Mouse (Mus musculus): ENCODE data around the gene Sh3yl1. TPM values are rescaled to one million over a fixed set of nuclear protein-coding genes. Genes with fewer than 3 reads are reported as not detected.
A peak's percentile ranks its signal among the peaks of the same experiment; 100 is the strongest.

The Sh3yl1 gene
- total RNA-seq, 2 experiments from 2014 or later = 0.59 to 1.1 TPM

DNA sequence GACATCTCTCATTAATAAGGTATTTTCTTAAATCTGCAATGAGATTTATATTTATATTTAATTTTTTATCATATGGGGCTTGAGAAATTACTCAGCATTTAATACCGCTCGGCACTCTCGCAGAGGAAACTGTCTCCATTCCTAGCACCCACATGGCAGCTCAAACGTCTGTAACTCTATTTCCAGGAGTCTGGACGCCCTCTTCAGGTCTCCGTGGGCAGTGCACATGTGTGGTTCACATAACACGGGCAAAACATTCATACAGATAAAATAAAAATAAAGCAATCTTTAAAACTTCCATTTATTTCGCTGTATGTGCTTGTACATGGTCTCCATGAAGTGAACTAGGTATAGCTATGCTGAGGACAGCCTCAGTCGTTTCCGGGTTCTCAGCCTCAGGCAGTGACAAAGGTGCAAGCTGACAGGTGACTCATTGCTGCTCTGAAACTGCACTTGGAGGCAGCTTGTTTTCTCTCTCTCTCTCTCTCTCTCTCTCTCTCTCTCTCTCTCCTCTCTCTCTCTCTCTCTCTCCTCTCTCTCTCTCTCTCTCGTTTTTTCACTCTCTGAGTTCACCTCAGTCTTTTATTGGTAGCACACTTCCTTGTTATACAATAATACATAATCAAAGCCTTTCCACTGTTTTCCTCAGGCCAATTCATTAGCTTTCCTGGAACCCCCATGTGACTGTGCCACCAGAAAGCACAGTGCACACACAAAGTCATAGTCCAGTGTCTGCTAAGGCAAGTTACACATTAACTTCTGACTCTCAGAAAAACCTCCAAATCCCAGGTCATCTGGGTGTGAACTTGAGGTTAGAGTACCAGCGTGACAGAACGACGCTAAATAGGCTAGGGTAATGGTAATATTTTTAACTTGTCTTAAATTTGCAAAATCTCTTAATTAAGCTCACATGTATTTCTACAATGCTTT is 31.9 kb downstream of the Sh3yl1 start:
- no peak for DNase-seq (ENCODE audit: low spot score)

DNA sequence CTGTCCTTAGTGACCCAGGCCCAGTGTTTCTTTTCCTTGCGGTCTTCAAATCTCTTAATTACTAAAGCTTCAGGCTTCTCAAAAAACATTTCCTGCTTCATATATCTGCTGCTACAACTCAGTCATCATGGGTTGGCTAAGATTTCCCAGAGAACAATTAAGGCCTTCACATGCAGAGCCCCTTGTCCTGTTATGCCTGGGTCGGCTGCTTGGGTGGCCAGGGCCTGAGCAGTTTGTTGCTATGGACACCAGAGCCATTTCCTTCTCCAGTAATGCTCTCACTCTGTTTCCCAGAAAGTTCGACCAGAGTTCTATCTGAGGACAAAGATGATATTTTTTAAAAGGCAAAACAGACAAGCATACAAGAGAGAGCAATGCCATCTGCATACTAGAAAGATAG is 32.7 kb downstream of the Sh3yl1 start:
- DNase-seq (ENCODE audit: low spot score) = no peak

DNA sequence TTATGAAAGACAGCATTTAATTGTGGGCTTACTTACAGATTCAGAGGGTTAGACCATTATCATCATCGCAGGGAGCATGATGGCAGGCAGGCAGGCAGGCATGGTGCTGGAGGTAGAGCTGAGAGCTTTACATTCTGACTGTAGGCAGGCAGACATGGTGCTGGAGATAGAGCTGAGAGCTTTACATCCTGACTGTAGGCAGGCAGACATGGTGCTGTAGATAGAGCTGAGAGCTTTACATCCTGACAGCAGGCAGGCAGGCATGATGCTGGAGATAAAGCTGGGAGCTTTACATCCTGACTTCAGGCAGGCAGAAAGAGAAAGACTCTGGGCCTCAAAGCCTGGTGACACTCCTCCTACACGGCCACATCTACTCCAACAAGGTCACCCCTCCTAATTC is 59.2 kb downstream of the Sh3yl1 start:
- DNase-seq (ENCODE audit: low spot score) = no peak

DNA sequence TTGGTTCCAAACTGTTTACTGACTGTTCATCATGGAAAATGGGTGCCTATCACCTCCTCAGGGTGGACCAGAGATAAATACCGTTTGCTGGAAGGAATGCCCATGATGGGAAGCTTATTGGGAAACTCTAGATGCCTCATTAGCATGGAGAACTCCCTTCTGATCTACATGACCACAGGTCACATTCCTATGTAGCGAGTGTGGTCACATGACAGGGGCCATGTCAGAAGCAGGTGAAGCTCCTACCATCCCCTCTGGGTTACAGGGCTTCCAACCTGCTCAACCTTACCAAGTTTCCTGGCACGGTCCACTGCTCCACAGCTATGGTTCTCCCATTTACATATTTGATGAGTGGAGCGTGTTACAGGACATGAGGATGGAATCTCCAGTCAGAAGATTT is 92.3 kb downstream of the Sh3yl1 start:
- DNase-seq (ENCODE audit: low spot score) = no peak

DNA sequence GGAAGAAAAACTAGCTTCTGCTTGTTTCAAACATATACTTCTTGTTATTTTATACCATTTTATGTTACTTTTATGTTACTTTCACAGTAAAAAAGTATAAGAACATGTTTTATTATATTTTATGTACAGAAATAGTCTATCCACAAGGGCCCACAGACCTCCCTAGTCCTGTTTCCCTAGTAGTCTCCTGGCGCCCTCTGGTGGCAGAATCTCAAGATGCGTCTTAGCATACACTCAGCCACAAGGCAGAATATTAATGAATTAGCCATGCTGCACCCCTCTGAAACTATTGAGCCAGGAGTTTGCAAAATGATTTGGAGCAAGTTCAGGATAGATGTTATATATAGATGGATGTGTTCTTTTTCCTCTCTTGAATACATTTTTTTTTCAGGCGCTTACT is 93.5 kb downstream of the Sh3yl1 start:
- DNase-seq (ENCODE audit: low spot score) = peak; percentile 40

DNA sequence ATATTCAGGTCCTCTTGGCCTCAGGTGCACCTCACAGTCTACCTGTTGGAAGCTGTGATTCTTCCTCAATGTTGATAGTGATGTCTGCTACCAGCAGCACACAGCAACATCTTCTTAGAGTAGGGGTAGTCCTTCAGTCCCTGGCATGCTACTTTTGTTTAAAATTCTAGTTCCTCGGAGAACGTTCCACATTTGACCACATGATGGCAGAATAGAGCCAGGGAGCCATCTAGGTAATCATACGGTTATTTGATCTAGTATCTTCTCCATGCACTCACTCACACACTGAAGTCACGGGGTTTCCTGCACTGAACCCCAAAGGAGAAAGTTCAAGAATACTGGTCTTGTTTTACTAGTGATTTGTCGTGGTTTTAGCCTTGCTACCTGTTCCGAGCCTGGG is 96.7 kb downstream of the Sh3yl1 start:
- no peak for DNase-seq (ENCODE audit: low spot score)

Other genes starting within 250 kb of the Sh3yl1 start
- 1 to 10 TPM in 1 of 2 experiments, under 1 TPM in 1; 0.83 to 1.9 TPM for gene Alkal2, start 27.3 kb upstream of the Sh3yl1 start, total RNA-seq (2021)
- 10 to 100 TPM; 31.1 to 36.5 TPM for gene Acp1, start 79 bp upstream of the Sh3yl1 start, total RNA-seq (2021)
- gene Fam110c, start 162.2 kb downstream of the Sh3yl1 start, total RNA-seq (2021) = under 1 TPM in 1 of 2 experiments, not detected in 1; 0.09 TPM

Measured in gastrocnemius, adult 18-20 months (tissue).